Mouse (Mus musculus): ENCODE data around the gene Spata13.

Spata13 gene

GRCm38 (mm10) chr14:60752892-60753800, 119.3 kb downstream of the Spata13 start:
- DNase-seq: no peak

DNA sequence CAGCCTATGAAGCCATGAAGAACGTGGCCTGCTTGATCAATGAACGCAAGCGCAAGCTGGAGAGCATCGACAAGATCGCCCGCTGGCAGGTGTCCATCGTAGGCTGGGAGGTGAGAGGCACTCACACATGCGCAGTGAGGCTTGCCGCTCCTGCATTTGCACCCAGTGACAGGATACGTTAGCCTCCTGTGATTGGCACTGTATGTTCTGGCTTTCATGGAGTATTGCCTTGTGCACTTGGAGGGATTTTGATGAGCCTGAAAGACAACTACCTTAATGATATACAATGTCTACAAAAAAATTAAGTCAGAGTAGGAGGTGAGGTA, 120.0 kb downstream of the Spata13 start:
- no peak for DNase-seq

DNA sequence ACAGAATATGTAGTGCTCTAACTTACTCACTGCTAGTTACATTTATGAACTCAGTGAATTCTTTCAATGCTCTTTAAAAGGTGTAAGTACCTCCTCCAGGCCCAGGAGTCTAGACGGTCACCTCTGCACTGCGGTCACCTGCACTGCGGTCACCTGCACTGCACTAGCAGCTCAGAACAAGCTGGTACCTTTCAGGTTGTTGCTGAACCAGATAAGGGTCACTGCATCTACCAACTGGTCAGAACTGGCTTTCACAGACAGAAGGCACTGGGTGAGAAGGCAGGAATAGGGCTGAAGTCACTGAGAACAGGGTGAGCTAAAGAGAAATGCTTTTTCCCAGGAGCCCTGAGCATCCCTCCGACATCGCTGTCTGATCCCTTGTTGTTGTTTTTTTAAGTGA, 120.9 kb downstream of the Spata13 start:
- DNase-seq: no peak

- peak; percentile 71 for DNase-seq
Observed at GRCm38 (mm10) chr14:60756271-60756670, 122.5 kb downstream of the Spata13 start.

DNA sequence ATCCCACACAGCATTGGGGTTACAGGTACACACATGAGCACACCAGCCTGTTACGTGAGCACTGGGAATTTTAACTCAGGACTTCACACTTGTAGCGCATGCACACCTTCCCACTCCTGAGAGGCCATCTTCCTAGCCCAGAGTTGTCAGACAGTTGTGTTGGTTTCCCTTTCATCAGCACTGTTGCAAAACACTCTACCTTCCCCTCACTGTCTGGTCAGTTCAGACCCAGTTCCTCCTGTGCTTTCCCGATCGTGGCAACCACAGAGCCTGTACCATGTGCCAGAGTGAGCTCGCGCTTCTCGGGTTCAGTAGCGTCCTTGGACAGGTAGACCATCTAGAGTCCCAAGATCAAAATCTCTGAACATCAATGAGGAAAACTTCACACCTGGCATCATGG, 123.5 kb downstream of the Spata13 start:
- no peak for DNase-seq

DNA sequence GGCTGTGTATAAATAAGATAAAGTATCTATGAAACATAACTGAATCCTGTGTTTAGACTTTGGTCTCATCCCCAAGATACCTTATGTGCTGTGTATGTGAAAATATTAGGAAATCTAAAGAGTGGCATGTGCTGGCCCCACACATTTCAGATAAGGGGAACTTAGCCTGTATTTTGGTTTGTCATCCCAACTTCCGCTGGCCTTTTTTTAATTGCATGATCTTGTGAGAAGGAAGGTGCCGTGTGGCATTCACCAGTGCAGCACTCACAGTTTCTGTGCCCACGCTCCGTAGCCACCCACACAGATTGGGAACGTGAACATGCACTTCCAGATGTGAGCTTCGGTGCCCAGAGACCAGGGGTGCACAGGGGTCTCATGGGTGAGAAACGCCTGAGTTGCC, 123.9 kb downstream of the Spata13 start:
- DNase-seq: no peak

GRCm38 (mm10) chr14:60759097-60759496, 125.3 kb downstream of the Spata13 start:
- DNase-seq: no peak

DNA sequence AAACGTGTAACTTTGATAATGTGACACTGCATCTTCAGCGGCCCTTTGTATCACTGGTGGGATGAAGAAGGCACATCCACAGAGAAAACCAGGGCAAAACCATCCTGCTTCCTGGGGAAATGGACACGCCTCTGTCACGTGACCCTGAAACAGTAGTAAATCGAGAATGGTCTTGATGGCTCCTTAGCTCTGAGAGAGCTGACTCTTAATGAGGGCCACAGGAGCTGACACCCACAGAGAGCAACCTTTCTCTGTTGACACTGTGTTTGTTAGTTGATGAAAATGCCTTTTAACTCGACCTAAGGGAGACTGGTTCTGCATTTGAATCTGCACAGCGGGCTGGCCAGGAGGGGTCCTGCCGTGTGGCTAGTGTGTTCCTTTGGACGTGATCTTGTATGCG, 128.0 kb downstream of the Spata13 start:
- DNase-seq: no peak

DNA sequence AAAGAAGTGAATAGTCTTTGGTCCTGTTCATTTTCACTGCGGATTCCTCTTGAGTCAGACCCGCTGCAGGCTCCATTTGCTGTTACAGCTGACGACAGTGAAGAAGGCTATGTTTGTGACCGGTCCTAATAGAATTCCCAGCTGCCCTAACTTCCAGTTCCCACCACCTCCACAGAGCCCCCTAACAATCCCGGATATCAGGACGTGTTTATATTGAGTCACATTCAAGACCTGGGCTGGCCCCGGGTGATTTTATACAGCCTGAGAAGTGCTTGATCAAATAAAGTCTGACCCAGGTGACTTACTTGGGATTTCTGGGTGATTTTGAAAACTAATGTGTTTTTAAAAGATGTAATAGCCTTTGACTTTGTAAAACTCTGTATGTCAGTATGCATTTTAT, 129.0 kb downstream of the Spata13 start:
- no peak for DNase-seq

DNA sequence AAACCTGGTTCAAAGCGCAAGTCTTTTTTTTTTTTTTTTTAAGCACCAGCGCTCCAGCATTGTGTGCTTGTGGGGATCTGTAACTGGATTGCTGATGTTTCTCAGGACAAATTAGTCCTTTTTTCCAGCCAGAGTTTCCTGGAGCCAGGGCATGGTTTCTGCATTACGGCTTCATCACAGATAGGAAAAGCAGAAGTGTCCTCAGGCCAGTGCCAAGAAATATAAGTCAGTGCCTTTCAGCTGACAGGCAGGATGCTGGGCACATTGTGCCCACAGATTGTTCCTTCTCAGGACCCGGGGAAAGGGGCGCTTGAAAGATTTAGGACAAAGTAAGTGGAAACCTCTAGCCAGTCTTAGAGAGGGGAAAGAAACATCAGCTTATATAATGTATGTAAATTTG, 129.9 kb downstream of the Spata13 start:
- no peak for DNase-seq

DNA sequence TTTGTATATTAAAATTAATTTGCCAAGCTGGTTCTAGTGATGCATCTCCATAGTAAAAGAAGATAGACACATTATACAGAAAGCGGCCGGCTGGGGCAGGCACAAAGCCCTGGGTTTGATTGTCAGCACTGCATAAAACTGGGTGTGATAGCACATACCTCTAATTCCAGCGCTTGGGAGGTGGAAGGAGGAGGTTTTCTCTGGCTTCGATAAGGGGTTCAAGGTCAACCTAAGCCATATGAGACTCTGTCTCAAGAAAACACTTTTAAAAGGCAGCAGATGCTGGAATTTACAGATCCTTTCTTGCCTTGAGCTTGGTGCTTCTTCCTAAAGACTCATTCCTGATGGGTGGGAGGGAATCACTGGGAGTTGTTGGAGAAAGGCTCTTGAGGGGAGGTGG, 130.7 kb downstream of the Spata13 start:
- DNase-seq: no peak

- DNase-seq: no peak
Observed at GRCm38 (mm10) chr14:60765025-60765424, 131.2 kb downstream of the Spata13 start.

GRCm38 (mm10) chr14:60767884-60768283, 134.1 kb downstream of the Spata13 start, which contains the start of gene C1qtnf9:
C1qtnf9 (plus strand) TSS chr14:60768134.
- no peak for DNase-seq

GRCm38 (mm10) chr14:60769340-60769739, 135.5 kb downstream of the Spata13 start:
- DNase-seq: no peak

DNA sequence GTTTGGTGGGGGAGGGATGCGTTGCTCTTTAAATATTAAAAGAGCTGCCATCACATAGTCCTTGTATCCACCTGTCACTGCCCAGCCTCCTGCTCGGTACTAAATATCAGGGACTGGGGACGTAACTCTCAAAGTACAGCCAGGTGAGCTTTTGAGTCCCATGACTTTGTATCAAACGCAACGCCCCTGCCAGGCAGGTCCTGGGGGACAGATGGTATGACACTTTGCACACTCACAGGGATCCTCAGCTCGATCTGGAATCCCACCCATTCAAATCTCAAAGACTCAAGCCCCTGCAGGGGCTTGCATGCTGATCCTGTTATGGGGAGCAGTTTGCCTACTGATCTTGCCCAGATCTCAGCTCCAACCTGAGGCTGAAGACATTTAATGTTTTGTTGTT, 136.8 kb downstream of the Spata13 start:
- DNase-seq: no peak

- peak; percentile 73 for DNase-seq
Observed at GRCm38 (mm10) chr14:60771057-60771456, 137.3 kb downstream of the Spata13 start.

GRCm38 (mm10) chr14:60773476-60773875, 139.7 kb downstream of the Spata13 start:
- no peak for DNase-seq

DNA sequence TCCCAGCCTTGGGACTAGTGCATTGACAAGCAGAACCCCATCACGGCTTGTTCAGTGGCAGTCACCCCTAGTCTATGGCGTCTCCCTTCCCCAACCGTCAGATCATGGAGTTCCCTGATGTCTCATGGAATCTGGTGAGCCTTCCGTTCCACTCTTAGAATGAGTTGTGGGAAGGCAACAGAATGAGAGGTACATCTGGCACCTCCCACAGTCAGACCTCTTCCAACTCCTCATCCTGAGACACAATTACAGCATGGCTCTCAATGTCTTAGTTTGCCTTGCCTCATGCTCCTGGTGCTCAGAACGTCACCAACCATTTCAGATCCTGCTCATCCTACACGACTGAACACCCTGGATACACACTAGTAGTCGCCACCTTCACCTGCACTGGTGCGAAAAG, 142.7 kb downstream of the Spata13 start:
- DNase-seq: no peak

- no peak for DNase-seq
Observed at GRCm38 (mm10) chr14:60777485-60777919, 143.7 kb downstream of the Spata13 start.

- no peak for DNase-seq
Observed at GRCm38 (mm10) chr14:60779198-60779597, 145.4 kb downstream of the Spata13 start.

GRCm38 (mm10) chr14:60782121-60782656, 148.4 kb downstream of the Spata13 start:
- no peak for DNase-seq

GRCm38 (mm10) chr14:60783196-60783595, 149.4 kb downstream of the Spata13 start:
- no peak for DNase-seq

- DNase-seq: peak; percentile 78
Observed at GRCm38 (mm10) chr14:60784427-60785315, 150.9 kb downstream of the Spata13 start, which contains the start of gene Mipep. Mipep (plus strand) TSS chr14:60784573.

Data from cerebellum, adult 11 months (tissue).